Mouse (Mus musculus): ENCODE results near the gene Egfr.

The Egfr gene

DNA sequence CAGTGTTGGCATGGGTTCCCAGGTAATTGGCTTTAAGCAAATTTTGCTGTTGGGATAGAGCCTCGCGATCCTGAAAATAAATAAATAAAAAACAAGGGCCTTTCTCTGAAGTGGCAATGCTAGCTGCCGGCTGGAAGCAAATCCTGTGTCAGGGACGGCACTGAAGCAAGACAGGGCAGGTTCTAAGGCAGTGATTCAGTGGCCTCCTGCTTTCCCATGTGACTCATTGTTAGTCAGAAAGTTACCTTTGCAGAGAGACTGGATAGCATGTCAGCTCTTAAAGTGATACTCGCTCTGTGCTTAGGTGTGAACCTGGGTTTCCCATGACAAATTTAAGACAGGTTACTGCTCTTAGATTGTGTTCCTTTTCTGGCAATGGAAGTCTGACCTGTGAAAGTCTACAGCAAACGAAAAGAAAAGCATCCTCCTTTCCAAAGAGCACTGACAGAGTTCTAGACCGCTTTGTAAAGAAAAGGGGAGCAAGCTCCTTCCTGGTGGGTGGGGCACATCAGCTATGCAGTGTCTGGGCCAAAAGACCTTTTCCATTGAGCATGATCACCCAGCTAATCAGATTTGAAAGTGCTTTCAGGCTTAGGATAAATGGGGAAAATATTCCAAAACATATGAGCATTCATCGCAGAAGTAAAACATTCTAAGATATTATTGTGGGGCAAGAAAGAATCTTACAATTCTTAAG lies 78.7 kb downstream of the Egfr start:
- no peak for DNase-seq

DNA sequence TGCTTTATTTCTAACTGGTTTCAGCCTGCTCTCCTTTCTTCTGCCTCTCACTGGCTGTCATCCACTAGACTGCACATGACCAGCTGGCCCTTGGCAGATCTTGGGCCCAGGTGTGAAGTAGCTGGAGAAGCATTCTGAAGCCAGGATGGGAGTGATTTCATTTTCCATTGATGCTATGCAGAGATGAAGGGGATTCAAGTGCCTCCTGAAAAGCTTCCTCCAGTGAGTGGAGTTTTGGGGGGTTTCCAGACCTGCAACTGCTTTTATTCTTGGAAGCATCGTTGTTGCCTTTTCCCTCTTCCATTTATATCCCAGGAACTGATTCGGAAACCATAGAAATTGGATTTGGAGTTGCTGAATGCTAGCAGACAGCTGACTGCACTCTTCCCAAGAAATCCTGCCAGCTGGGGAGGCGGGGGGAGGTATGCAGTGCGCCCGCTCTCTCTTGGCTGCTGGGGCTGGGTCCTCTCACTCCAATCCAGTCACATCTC lies 80.0 kb downstream of the Egfr start:
- peak; percentile 6 for DNase-seq

DNA sequence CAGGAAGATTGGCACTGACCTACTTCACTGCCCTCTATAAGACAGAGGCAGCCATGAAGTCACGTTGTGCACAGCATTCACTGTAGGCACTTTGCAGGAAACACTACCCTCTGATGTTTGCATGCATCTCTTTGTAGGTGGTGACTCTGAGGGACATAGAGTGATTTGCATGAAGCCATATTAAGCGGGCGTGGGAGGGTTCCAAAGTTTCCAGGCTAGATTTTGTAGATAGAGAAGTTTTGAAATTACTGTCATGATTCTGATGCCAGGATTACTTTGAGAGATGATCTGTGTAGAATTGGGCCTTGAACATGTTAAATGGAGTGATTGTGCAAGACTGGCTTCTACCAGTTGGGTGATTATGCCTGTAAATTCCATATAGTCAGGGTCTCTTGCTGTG lies 86.8 kb downstream of the Egfr start:
- DNase-seq = no peak

DNA sequence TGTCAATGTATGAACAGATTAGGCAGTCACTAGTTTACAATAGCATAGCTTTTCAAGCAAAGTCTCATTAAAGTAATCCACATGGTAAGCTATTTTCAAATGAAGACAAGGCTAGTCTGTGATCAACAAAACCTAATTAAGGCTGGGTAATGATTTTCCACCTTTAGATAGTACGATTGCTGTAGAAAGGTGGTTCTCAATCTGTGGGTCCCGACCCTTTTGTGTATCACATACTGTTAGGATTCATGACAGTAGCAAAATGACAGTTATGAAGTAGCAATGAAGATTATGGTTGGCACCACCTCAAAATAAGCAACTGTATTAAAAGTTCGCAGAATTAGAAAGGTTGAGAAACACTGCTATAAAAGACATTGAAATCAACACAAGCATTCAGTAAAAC lies 90.9 kb downstream of the Egfr start:
- DNase-seq = no peak

DNA sequence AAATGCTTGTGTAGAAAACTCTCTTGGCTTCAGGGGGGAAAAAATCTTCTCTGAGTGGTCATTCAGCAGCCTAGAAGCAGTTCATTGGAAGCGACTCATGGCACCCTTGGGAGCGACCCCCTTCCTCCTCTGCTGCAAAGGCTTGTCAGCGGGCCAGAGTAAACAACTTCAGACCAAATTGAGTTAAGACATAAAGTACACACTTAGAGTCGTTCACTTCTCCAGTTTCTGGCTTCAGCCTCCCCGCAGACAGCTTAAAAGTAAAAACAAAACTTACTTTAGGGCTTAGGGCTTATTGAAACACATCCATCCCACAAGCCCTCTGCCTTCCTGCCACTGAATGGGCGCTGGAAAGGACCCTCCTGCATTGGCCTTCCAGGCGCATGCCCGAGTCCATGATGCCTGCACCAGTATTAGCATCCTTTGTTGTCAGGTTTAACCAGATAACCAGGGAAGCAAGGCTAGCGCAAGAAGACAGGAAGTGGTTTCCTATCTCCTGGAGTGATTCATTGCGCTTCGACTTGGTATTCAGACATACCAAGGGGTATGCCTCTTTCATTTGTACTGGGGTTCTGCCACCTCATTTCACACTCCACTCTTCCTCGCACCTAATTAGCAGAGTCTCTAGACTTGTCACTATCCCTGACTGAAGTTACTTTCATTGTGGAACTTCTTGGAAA lies 92.0 kb downstream of the Egfr start:
- DNase-seq = no peak

DNA sequence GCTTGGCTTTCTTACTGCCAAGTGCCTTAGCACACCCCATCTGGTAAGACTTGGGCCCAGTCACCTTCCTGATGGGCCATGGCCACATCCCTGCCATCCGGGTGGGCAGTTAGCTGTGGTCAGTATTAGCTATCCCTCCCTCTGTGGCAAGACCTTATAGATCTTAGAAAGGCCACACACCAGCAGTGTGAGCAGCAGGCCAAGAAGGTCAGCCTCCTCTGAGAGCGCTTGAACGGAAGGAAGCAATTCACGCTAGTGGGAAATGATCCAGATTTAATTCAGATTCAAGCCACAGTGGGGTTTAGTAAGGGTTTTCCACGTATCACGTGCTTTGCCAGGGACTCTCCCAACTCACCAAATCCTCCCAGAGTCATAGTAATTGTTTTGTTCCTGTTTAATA lies 96.9 kb downstream of the Egfr start:
- peak; percentile 3 for DNase-seq

DNA sequence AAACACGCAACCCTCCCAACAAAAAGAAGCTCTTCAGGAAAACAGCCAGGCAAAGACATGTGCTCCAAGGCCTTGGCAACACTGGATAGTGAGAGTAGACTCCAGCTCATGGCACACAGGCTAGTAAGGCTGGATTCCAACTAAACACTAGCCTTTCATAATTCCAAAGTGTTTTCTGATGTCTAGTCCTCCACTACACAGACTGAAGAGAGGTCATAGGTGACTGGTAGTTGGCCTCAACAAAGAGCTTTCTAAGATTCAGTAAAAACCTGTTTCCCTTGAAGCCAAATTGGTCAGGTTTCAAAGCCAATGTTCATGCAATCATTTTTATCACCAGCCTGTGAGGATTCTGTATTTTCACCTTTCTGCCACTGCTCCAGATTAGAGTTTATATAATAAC lies 99.4 kb downstream of the Egfr start:
- no peak for DNase-seq

DNA sequence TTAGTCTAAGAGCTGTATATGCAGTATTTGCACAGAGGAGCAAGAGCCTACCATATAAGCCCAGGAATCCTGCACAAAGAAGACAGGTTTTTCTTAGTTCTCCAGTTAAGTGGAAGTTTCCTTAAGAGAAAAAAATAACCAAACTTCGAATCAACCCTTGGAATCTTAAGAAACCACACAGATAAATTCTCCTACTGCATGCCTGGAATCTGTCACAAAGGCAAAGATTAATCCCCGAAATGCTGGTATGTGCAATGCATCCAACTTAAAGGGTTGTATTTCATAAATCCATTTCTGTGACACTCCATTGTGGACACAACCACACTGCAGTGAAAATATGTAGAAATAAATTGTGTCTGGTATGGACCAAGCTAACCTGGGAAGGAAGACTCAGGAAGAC lies 102.1 kb downstream of the Egfr start:
- DNase-seq = no peak

DNA sequence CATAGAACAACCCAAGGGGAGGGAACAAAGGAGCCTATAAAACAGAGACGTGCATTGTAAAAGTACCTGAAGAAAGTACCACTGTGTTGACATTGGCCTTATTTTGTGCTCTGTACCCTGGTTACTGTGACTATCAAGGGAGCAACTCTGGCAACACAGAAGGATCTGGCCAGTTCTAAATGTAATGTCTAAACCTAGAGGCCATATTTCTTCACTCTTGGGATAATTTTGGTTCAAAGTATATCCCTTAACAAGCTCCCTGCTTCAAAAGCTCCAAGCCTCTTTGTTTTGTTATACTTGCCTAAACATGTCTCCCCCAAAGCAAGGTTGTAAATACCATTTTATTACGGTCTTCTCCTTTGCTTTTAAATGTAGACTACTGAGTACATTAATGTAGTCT lies 105.3 kb downstream of the Egfr start:
- DNase-seq = no peak

DNA sequence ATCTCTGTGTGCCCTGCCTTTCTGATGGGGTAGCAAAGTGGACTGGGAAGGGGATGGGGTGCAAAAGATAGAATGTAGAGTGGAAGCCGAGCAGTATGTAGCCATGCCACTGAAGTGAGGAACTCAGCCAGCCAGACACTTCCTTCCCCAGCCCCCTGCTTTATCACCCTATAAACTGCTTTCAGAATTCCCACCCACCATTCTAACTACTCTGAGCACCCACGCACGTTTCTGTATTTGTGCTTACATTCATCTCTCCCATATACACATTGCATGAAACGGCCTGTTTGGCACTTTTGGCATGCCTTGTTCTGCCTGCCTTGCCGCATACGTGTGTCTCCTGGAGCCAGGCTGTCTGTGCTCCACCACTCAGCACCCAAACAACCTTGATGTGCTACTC lies 109.0 kb downstream of the Egfr start:
- DNase-seq = no peak

DNA sequence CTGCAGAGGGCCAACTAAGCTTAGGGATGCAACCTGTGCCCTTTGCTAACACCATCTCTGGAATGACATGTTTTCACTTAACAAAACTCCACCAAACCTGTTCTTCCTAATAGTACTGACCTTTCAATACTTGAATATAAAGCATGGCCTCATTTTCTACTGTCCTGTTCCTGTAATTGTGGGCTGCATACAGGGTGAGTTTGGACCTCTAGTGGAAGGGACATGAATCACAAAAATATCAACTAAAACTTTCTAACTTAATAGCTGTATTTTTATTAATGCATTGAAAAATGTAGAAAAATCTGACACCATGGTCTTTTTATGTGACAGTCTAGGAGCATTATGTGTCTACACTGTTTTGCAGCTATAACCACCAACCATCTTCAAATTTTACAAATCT lies 111.5 kb downstream of the Egfr start:
- no peak for DNase-seq

DNA sequence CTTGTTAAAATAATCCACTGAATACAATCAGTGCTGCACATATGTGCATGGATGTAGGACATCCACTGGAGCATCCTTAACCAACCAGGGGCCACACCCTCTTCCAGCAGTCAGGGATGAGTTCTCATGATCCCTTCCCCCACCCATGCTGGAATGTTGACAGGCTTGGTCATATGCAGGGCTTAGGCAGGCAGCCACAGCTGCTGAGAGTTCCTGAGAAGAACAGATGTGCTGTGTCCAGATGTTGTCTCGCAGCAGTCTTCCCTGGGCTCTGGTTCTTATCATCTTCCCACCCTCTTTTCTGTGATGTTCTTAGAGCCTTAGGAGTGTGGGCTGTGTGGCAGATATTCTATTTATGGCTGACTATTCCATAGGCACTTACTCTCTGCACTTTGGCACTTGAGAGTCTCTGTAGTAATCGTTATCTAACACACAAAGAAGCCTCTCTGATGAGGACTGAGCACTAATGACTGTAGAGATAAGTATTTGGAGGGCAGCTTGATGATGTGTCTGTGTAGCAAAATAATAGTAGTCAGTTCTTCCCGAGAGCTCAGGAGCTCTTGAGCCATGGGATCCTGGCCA lies 113.1 kb downstream of the Egfr start:
- DNase-seq = no peak

DNA sequence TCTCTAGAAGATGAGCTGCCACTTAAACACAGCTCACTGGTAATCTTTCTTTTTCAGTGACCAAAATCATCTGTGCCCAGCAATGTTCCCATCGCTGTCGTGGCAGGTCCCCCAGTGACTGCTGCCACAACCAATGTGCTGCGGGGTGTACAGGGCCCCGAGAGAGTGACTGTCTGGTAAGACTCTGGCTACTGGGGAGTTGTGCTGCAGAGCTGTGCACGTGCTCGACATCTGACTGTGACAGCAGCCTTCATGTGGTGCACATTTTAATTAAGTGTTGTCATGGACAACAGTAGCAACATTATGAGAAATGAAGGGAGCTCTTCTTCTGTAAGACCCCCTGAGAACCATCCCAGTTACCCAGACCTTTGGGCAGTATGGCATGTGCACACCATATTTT lies 116.0 kb downstream of the Egfr start:
- DNase-seq = no peak

DNA sequence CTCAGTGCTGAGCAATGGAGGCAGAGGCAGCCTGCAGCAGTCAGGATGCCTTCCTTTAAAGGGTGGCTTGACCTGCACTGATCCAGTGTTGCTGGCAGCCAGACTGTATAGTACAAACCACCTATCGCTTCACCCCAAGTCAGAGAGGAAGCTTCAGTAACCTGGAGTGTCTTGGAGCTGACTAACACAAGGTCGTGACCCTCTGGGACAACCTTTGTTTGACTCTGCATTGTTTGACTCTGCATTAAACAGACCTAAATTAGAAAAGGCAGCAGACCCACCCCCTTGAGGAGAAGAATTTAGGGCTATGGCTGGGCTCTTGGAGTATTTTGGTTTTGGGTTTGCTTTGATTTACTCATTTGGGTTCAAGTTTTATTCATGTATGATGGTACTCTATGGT lies 117.5 kb downstream of the Egfr start:
- no peak for DNase-seq

DNA sequence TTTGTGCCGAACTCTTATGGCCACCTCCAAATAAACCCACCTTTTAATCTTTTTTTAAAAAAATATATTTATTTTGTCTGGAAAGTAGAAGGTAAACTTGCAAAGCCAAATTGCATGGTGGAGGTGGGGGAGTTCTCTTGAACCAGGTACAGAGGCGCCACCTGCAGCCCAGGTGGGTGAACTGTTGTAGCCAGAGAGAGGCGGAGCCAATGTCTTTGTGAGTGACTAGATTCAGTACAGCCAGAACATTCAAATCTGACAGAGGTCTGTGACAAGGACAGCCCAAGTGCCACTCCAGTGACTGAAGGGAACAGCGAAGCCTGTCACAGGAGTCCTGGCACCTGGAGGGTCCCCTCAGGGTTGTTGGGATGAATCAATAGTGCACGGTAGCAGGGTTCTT lies 119.1 kb downstream of the Egfr start:
- peak; percentile 6 for DNase-seq

DNA sequence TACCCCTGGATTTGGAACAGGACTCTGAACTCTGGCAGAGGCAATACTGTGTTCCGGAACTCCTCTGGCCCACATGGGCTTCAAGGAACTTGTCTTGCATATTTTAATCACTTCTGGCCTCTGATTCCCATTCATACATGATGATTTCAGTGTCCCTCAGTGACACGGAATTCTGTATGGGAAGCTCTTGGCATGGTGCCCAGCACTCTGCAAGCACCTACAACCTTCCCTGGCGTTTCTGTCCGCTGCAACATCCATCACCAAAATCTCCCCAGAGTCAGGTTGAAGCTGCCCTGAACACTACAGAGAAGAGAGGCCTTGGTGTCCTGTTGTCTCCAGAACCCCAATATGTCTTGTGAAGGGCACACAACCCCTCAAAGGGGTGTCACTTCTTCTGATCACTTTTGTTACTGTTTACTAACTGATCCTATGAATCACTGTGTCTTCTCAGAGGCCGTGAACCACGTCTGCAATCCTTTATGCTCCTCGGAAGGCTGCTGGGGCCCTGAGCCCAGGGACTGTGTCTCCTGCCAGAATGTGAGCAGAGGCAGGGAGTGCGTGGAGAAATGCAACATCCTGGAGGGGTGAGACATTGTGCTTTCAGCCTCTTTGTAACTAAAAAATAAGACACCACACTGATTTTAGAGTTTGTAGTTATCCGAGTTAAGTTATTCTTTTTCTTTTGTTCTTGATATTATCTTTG lies 125.8 kb downstream of the Egfr start:
- DNase-seq = no peak

DNA sequence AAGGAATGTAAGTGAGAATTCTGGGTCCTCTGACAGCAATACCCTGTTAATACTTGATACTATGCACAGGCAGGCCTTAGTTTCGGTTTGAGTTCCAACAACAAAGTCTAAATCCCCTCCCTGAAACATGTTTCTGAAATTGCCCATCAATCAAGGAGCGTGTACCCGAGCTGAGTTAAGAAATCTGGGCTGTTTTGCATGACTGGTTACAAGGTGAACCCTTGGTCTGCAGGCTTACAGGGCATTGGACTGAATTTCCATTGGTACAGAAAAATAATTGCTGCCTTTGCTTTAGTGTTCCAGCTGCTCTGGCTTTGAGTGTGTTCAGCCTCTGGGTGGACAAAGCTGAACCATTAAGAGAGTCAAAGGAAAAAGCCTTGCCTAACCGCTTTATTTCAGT lies 129.9 kb downstream of the Egfr start:
- no peak for DNase-seq

DNA sequence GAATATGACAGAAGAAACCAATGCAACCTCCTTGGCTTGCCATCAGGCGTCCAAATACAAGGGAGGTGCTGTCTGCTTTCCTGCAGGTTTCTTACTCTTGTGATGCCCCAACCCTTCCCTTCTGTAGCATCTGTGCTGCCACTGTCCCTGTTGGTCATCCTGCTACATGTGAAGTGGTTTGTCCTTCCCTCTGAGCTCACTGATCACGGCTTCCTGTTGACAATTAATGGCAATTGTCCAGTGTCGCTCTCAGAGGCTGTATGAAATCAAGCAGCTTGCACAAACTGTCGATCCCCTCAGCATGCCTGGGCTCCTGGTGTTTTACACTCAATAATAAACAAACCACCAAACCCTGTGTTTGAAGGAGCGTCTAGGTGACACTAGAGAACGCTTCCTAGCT lies 134.1 kb downstream of the Egfr start:
- DNase-seq = no peak

DNA sequence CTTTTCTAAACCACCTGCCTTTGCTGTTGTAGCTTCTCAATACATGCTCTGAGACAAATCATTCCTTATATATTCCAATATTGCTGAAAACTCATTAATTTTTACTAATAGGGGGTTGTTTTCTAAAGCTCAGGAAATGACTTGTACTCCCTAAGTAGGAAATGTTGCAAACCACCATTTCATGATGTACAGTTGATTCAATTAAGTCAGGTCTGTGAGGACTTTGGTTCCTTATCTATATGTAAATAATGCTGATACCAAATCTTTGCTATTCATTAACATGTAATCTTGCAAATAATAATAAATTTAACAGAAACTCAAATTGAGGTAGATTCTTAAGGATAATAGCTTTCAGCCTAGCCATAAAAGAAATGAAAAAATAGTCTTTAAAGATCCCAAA lies 136.1 kb downstream of the Egfr start:
- DNase-seq = no peak

DNA sequence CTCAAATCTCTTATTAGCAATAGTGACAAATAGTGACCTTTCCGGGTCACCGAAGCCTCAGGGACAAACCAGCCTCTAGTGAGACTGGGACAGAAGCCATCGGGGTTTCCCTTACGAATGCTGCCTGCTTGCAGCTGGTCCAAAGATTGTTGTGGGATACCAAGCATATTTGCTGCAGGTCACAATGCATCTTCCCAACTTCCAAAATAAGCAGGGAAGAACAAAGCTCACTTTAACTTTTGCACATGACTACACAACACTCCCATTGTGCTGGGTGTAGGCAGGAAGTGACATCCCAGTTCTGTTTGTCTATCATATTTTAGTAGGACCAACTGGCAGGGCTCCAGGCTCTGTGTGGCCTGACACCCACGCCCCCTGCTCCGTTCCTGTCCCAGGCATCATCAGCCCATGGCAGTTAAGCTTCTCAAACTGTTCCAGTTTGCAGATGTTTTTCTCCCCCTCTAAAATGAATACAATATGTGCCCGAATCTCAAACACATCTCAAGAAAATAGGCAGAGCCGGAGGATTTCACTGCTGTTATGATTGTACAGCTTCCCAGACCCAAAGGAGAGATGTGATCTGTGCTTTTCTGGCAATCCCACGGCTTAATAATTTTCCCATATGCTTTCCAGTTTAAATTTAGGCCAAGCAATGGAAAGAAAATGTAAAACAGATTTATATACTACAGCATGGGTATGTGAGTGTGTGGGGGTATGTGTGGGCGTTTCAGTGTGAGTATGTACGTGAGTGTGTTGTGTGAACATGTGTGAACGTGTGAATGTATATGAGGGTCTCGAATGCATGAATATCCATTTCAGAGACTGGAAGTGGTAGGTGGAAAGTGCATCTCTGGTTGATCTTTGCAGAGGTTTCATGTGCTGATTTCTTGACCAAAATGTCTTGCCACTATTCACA lies 143.7 kb downstream of the Egfr start:
- no peak for DNase-seq

DNA sequence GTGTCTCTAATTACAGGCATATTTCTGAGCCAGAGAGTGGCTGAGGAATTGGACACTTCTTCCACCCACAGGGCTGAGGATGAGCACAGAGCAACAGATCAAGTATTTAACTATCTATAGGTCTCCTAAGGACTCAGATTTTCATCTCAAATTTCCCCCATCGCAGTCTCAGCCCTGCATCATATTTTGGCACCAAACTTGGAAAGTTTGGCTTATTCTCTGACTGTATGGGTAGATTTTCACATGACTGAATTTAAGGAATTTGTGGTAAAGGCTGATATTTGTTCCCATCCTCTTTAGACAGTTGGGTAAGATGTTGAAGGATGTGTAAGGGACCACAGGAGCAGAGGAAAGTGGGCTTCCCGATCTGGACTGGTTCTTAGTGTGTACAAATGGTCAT lies 145.7 kb downstream of the Egfr start:
- no peak for DNase-seq

DNA sequence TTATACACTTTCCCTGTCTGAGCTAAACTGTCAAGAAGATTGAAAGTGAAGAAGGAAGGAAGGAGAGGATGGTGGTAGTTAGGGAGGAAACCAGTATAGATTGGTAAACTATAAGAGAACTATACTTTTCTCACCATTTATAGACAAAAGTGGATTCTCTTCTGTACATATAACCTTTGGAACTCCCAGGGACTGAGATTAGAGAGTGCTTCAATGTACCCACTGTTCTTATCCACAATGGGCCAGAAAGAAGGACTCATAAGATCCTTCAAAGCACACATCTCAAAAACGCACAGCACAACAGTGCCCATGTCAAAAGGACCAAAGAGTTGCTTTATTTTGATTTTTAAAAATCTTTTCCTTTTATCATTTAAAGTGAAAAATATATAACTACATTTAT lies 148.2 kb downstream of the Egfr start:
- no peak for DNase-seq

Measured in cerebellum, adult 9-11 months (tissue).